Mouse (Mus musculus) embryonic fibroblast, embryonic 13.5 days (primary cell): Measurements from ENCODE around the gene Rps27. TPM values are rescaled to one million over a fixed set of nuclear protein-coding genes. Genes with fewer than 3 reads are reported as not detected.

Experiments used
- H3K27ac ChIP-seq: 2 replicates; pipeline ENCODE4 v1.5.1; 2012; ENCODE audit warnings: low read length, control low read depth, inconsistent platforms; ENCODE audit not compliant: insufficient read depth
- H3K4me1 ChIP-seq: 2 replicates; pipeline ENCODE4 v1.6.1; 2011; ENCODE audit warnings: low read length; ENCODE audit not compliant: control insufficient read depth, insufficient read depth
- H3K4me3 ChIP-seq: 2 replicates; pipeline ENCODE4 v1.5.1; 2011; ENCODE audit warnings: mild to moderate bottlenecking, control low read depth, low read length; ENCODE audit not compliant: insufficient read depth
- CTCF ChIP-seq: IDR thresholded peaks from 2 replicates; pipeline ENCODE4 v1.5.1; 2011; ENCODE audit warnings: mild to moderate bottlenecking, control low read depth, low read length, moderate library complexity, borderline replicate concordance; ENCODE audit not compliant: insufficient read depth
- POLR2A ChIP-seq: IDR thresholded peaks from 2 replicates; pipeline ENCODE4 v1.6.1; 2011; ENCODE audit warnings: low read depth, mild to moderate bottlenecking, control low read depth, low read length, moderate library complexity
- polyA plus RNA-seq: library from polyadenylated mRNA; stranded (reverse); fragments of >200 nt; gene quantifications from 2 replicates; pipeline ENCODE4 v1.2.4, GENCODE M21; 2011; ENCODE audit warnings: low read depth; ENCODE audit not compliant: missing spikeins, insufficient read length

Rps27 gene
- polyA plus RNA-seq, 1 experiment: 36.9 TPM

GRCm38 (mm10) chr3:90190859-90191510 lies 22.5 kb downstream of the Rps27 start:
- TF ChIP-seq CTCF (no peak), POLR2A (no peak)
- Histone ChIP-seq H3K4me3 (no peak overlapping the region), H3K4me1 (no peaks in the 10 kb centered on the region), H3K27ac (no peak overlapping the region)

DNA sequence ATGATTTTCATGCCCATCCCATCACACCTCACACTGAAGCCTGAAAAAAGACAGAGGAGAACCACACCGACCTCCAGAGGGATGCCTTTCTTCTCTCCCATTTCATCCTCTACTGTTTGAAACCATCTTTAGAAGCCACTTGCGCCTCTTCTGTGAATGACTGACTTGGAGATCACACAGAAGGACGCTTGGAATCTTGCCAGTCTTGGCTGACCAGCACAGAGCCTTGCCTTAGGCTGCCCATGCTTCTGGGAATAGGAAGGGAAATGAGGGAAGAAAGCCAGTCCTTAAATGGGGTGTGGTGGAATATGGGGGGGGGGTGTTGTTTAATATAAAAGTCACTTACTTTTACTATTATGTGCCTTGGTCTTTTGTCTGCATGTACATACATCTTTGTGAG lies 29.9 kb downstream of the Rps27 start:
- Histone ChIP-seq H3K27ac (no peak overlapping the region), H3K4me3 (no peak overlapping the region), H3K4me1 (no peaks in the 10 kb centered on the region)
- TF ChIP-seq POLR2A (no peak), CTCF (no peak)

DNA sequence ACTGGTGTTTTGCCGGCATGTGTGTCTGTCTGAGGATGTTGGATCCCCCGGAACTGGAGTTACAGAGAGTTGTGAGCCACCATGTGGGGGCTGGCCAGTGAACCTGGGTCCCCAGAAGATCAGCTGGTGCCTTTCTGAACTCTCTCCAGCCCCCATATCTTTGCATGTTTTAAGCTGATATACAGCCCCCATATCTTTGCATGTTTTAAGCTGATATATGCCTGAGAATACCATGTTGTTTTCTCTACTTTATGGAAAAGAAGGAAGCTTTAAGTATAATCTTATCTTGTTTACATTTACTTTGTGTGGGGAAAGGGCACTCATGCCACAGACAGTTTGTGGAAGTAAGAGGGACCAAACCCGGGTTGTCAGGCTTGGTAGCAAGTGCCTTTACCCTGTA lies 33.9 kb downstream of the Rps27 start:
- TF ChIP-seq POLR2A: no peak
- no peak for TF ChIP-seq CTCF
- H3K4me3 ChIP-seq: no peak overlapping the region
- no peak overlapping the region for H3K27ac ChIP-seq
- no peaks in the 10 kb centered on the region for H3K4me1 ChIP-seq

Other genes with a start within 250 kb of the Rps27 start
- 132 and 163 TPM in 2 replicates for gene Hax1, start 214.9 kb downstream of the Rps27 start, polyA plus RNA-seq
- 110 and 114 TPM in 2 replicates for gene 4933434E20Rik, start 162.0 kb downstream of the Rps27 start, polyA plus RNA-seq
- gene Ubap2l, start 161.0 kb downstream of the Rps27 start, polyA plus RNA-seq: 241 and 256 TPM in 2 replicates
- 498 and 523 TPM in 2 replicates for gene Tpm3, start 141.0 kb downstream of the Rps27 start, polyA plus RNA-seq
- 0.86 and 0.99 TPM in 2 replicates for gene Nup210l, start 109.5 kb downstream of the Rps27 start, polyA plus RNA-seq
- gene Rab13, start within 50 bp of the Rps27 start, polyA plus RNA-seq: 32.1 and 33.5 TPM in 2 replicates
- gene Jtb, start 17.9 kb upstream of the Rps27 start, polyA plus RNA-seq: 47.1 and 47.5 TPM in 2 replicates
- gene Creb3l4, start 29.9 kb upstream of the Rps27 start, polyA plus RNA-seq: 2.0 and 2.3 TPM in 2 replicates
- gene Slc39a1, start 34.5 kb upstream of the Rps27 start, polyA plus RNA-seq: 253 and 312 TPM in 2 replicates
- gene Crtc2, start 40.5 kb upstream of the Rps27 start, polyA plus RNA-seq: 29.5 and 34.3 TPM in 2 replicates
- gene Dennd4b, start 51.5 kb upstream of the Rps27 start, polyA plus RNA-seq: 6.8 and 10.3 TPM in 2 replicates
- 63.1 and 70.0 TPM in 2 replicates for gene Gatad2b, start 79.5 kb upstream of the Rps27 start, polyA plus RNA-seq
- 9.0 and 20.0 TPM in 2 replicates for gene Slc27a3, start 176.3 kb upstream of the Rps27 start, polyA plus RNA-seq
- gene Ints3, start 220.0 kb upstream of the Rps27 start, polyA plus RNA-seq: 39.5 and 40.0 TPM in 2 replicates